Mouse (Mus musculus): ENCODE measurements around the gene Gm28308. TPM values are rescaled to one million over a fixed set of nuclear protein-coding genes. Genes with fewer than 3 reads are reported as not detected.

Gene Gm28308
- total RNA-seq, 1 experiment from 2014 or later = 1.3 TPM

- no peak for DNase-seq
Measured at GRCm38 (mm10) chr6:52232568-52232965, 19.4 kb upstream of the Gm28308 start.

GRCm38 (mm10) chr6:52231885-52232567 lies 18.9 kb upstream of the Gm28308 start:
- no peak for DNase-seq

DNA sequence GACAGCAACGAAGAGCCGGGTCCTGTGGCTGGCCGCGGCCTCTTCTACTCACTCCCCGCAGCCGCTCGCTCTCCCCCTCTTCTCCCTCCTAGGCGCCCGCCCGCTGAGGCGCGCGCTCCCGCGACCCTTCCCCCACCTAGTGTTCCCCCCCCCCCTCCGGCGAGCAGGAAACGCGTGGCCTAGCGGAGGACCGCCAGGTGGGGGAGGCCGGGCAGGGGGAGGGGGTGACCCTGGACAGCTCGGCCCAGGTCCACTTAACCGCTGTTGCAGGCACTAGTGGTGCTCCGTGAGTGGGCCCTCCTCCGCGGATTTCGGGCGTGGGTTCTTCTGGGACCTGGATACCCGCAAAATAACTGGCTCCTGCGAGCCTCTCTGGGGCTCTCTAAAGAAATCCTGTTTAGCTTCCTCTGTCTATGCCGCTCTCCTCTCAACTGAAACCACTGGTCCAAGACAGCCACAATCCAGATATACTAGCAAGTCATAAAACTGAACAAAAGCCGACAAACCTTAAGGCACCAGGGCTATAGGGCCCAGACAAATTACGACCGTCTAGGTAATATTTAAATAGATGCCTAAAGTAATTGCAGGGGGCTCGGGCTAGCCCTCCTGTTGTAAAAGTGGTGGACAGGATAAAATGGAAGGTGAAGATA lies 17.5 kb upstream of the Gm28308 start, which contains the start of gene Hoxa9:
Gene Hoxa9 (minus strand): TSS at position 574 of the 650 bp plus-strand sequence.
- no peak for DNase-seq

DNA sequence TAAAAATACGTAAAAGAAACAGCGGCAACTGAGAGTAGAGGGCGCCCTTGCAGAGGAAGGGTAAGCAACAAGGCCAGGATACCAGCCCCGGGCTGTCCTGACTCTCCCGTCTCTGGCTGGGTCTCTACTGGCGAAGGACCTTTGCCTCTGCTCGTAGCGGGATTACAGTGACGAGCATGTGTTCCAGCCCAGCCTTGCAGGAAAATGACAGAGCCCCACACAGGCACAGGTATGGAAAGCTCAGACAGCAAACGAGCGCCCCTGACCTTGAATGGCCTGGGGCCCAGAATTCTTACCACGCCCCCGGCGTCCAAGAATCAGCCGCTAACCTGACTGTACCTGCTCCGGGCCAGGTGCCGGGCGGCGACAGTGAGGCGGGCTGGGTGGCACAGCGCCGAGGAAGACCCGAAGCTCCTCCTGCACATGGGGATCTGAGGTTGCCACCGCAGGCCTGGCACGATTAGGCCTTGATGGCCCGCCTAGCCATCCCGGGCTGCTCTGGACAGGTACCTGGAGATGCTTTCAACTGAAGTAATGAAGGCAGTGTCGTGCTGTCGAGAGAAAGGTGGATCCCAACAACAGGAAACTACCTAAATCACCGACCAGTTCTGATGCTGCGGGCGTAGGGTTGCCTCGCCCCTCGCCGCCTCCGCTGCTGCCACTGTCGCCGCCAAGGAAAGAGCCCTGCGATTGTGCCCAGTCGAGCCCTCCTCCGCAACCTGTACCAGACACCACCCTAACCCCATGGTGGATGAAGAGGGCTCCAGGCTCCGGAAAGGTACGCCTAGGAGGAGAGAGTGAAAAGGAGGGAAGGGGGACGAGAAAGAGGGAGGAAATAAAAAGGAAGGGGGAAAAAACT lies 16.6 kb upstream of the Gm28308 start:
- no peak for DNase-seq

DNA sequence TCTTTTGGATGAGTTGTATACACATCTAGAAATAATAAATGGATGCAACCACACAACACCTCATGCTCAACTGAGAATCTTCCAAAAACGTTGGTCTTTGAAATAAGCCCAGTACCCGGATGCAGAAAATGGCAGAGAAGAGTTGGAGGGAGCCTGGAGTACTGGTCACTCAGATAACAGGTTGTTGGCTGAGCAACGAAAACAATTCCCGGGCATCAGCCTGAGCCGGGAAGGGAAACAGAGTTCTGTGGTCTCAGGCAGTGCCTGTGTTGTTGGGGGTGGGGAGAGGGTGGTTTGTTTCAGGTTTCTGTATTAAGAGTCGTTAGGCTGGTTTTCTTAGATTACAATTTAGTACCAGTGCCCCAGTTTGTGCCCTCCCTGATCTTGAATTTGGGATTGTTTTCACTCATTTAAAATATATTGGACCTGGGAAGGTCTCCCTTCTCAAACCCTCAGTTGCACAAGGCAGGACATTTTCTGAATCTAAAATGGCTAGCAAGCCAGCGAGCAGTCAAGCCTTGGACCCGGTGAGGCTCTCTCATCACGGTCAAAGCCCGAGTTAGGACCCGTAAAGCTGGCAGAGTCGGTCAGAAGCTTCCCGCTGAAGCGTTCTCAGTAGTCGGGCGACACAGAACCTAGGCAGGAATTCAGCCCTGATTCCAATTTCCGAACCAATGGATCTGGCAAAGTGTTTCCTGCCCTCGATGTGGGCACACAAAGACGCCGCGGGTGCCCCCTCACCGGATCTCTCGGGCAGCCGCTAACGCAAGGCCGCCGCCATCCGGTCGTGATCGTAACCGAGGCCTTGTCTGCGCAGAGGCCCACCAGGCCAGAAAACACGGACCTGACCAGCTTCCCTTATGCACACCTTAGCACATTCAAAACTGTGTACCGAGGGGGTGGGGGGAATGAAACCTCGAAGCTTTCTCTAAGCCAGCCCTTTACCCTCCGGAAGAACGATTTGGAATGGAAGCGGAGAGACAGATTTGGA lies 15.6 kb upstream of the Gm28308 start:
- DNase-seq = no peak

GRCm38 (mm10) chr6:52227470-52228222 lies 14.5 kb upstream of the Gm28308 start:
- no peak for DNase-seq

GRCm38 (mm10) chr6:52226569-52227257 lies 13.6 kb upstream of the Gm28308 start:
- peak; percentile 73 for DNase-seq

DNA sequence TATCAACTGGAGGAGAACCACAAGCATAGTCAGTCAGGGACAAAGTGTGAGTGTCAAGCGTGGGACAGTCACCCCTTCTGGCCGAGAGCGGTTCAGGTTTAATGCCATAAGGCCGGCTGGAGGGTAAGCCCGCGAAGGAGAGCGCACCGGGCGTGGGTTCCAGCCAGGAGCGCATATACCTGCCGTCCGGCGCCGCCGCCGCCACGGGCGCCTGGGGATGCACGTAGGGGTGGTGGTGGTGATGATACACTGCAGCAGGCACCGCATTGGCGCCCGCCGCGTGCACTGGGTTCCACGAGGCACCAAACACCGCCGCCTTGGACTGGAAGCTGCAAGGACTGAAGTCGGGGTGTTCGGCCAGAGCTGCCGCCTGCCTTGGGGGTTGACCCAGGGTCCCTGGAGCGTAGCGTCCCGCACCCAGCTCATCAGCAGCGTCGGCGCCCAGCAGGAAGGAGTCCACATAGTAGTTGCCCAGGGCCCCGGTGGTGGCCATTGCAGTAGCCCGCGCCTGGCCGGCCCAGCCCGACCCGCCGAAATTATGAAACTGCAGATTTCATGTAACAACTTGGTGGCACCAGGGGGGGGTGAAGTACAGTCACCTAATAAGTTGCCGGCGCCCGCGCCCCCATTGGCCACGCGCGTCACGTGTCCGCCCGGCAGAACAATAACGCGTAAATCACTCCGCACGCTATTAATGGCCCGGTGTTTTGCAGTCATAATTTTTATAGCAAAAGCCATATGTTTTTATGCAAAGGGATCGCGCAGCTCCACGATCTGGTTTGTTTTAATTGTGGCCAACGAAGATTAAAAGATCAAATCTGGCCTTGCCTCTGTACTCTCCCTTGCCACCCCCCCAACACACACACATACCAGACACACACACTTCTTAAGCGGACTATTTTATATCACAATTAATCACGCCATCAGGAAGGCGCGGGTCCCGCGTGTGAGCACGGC lies 12.8 kb upstream of the Gm28308 start:
- DNase-seq = peak; percentile 78

DNA sequence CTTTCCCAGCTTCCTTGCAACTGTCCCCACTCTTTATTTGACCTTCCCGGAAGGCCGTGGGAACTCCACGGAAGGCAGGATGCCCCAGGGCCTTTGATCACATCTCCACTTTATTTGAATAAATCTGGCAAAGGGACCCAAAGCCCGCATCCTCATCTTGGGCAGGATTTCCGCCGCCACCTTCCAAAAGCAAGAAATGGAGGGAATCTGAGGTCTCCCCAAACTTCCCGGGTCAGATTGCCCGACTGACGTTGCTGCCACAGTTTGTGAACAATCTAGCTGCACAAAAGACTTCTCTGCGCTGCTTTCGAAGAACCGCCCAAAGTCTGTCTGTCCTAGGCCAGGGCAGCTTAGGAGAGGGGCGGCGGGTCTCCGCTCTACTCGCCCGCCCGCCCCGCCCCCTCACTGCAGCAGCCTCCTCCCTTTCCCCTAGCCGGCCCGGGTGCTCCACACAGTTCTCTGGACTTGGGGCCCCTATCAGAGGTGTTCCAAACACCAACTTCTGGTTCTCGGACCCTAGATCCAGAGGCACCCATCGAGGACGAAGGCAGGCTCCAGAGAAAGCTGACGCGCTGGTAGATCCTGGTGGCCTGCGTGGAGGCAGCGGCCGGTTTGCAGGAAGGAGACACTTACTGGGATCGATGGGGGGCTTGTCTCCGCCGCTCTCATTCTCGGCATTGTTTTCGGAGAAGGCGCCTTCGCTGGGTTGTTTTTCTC lies 11.9 kb upstream of the Gm28308 start:
- no peak for DNase-seq

DNA sequence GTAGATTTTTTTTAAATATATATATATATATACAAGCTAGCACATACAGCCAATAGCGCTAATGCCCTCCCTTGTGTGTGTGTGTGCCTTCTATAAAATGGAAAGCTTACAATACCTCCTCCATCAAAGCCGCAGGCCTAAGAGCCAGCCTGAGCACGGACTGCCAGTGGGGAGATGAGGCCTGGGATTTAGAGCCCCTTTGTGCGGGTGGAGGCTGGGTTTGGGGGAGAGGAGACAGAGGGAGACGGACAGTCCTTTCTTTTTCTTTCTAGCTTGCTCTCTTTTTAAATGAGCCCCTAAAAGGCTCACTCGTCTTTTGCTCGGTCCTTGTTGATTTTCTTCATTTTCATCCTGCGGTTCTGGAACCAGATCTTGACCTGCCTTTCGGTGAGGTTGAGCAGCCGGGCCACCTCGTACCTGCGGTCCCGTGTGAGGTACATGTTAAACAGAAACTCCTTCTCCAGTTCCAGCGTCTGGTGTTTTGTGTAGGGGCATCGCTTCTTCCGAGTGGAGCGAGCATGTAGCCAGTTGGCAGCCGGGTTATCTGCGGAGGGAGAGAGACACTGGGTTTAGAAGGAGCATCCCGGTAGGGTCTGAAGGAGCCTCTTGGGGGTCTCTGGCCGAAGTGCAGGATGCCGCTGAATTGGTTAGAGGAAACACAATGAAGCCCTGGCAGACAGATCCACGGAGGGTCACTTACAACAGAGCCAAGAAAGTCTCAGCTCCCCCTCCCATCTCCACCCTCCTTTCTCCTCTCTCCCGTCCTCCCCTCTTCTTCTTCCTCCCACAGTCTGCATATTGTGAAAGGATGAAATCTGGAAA lies 11.0 kb upstream of the Gm28308 start:
- DNase-seq = no peak

DNA sequence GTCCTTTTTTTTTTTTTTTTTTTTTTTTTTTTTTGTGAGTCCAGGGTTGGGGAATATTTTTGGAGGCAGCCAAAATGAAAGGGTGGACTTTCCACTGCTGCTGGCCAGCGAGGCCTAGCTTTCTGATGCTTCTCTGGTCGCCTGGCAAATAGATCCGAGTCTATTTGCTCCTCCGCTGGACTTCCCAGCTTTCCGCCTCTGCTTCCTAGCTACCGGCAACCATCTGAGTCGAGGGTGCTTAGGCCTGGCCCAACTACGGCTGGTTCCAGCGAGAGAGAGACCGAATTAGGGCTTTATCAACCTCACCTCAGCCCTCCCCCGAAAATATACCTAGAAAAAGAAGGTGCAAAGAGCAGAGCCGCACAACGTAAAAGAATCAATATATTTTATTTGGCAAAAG lies 9.6 kb upstream of the Gm28308 start:
- no peak for DNase-seq

GRCm38 (mm10) chr6:52221993-52222685 lies 9.0 kb upstream of the Gm28308 start:
- no peak for DNase-seq

GRCm38 (mm10) chr6:52221337-52221992 lies 8.3 kb upstream of the Gm28308 start, which contains the start of gene Hoxa7:
Gene Hoxa7 (minus strand): TSS chr6:52221854.
- peak; percentile 93 for DNase-seq

GRCm38 (mm10) chr6:52220865-52221310 lies 7.7 kb upstream of the Gm28308 start:
- no peak for DNase-seq

- peak; percentile 57 for DNase-seq
Measured at GRCm38 (mm10) chr6:52220003-52220864, 7.1 kb upstream of the Gm28308 start.
